Mouse (Mus musculus): ENCODE measurements around the gene Pde6b.

Pde6b gene

GRCm38 (mm10) chr5:108462446-108462845 is 74.3 kb downstream of the Pde6b start:
- peak; percentile 8 for DNase-seq (ENCODE audit: extremely low spot score)

GRCm38 (mm10) chr5:108465131-108465891 is 77.1 kb downstream of the Pde6b start:
- DNase-seq (ENCODE audit: extremely low spot score): no peak

- no peak for DNase-seq (ENCODE audit: extremely low spot score)
These were observed 78.5 kb downstream of the Pde6b start for GRCm38 (mm10) chr5:108466647-108467046.

GRCm38 (mm10) chr5:108469617-108470016 is 81.4 kb downstream of the Pde6b start:
- no peak for DNase-seq (ENCODE audit: extremely low spot score)

- no peak for DNase-seq (ENCODE audit: extremely low spot score)
These were observed 85.5 kb downstream of the Pde6b start for GRCm38 (mm10) chr5:108473737-108474136.

- DNase-seq (ENCODE audit: extremely low spot score): no peak
These were observed 87.8 kb downstream of the Pde6b start for GRCm38 (mm10) chr5:108475977-108476376.

All from embryo, embryonic 9.5 days (tissue).